Mouse (Mus musculus): ENCODE data around the gene Ric3.
"Not testable (repeated sequence)": the region's sequence is repeated elsewhere in the genome, so short reads cannot be mapped to it uniquely, and the experiment has no call there.

Gene Ric3

DNA sequence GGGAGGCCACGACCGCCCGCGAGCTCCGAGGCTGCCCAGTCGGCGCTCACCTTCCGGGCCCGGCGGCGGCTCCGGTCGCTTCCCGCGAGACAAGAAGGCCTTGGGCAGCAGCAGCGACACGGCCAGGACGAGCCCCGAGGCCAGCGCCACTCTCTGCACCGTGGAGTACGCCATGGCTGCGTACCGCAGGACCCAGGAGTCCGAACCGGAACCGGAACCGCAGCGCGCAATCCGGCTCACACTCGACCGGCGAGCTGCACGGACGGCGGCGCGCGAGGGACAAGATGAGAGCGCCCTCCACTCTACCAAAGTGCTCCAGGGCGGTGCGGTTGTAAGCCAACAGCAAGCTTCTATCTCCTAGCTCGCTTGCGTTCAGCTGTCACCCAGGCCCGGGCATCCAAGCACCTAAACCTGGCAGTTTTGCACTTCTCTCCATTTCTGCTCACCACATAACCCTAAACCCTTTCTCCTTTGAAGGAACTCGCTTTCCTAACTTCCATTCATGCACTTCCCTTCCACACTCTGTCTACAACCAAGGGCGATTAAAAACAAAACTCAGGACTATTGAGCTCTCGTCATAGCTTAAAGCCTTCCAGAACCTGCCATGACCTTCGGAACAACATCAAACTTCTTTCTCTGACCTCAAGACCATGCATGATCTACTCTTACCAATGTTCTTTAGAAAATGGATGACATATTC is at the start of gene Ric3:
Gene Ric3, minus strand, starts transcription at position 219 of the 700 bp plus-strand sequence.
- peak; percentile 99 for ATAC-seq (ENCODE audit: low TSS enrichment)

DNA sequence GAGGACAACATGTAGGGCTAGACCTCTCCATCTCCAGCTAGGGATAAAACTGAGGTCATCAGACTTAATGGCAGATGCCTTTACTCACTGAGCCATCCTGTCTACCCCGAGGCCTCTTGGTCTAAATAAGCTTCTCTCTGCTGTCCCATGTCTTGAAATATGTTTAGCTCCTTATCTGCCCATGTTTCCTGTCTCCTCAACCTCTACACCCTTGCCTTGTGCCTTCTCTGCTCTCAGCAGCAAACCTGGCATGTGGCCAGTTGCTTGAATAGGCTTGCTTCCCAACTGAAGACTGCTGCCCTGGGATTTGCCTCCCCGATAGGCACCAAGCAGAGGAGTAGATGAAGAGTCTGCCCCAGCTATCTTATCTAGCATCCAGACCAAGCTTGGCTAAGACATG is 48.4 kb upstream of the Ric3 start:
- ATAC-seq (ENCODE audit: low TSS enrichment) = no peak

DNA sequence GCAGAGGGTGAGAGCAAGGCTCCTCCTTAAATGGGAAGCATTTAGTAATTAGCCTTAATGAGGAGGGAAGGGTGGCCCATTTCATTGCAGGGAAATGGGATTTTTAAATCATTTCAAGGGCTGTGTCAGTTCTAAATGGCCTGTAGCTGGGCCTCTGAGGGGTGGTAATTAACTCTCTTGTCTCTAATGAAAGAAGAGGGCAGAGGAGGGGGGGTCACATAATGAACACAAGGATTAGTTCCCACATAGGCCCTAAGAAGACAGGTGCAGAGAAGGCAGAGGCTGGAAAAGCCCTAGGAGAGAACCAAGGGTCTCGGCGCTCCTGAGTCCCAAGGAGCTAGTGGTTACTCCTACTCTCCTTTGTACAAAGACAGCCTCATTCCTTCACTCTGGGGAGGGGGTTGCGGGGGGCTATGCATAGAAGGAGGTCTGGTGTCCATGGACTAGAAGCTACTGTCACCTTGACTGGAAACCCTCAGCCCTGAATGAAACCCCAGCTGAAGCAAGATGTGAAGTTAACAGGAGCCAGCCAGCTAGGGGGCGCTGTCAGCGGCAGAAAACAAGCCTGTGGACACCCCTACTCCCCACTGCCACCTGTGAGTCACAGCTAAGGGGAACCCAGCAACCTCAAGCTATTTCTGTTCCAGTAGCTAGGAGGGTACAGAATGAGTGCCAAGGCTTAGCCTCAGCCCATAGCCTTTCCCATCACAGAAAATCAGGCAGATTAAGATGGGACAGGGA is 47.0 kb upstream of the Ric3 start:
- ATAC-seq (ENCODE audit: low TSS enrichment) = no peak

DNA sequence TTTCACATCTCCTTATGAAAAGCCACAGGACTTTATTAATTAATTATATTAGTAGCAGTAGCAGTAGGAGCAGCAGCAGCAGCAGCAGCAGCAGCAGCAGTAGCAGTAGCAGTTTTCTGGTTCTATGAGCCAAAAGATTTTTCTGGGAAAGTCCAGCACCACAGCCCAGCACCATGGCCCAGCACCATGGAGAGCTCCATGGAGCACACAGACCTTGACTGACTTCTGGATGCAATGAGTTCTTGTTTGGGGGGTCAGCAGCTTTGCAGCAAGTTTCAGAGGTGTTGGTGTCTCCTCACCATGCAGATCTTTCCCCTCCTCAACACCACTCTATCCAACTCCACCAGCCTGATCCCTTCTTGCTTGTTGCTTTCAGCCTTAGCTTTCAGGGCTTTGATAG is 46.3 kb upstream of the Ric3 start:
- no peak for ATAC-seq (ENCODE audit: low TSS enrichment)

DNA sequence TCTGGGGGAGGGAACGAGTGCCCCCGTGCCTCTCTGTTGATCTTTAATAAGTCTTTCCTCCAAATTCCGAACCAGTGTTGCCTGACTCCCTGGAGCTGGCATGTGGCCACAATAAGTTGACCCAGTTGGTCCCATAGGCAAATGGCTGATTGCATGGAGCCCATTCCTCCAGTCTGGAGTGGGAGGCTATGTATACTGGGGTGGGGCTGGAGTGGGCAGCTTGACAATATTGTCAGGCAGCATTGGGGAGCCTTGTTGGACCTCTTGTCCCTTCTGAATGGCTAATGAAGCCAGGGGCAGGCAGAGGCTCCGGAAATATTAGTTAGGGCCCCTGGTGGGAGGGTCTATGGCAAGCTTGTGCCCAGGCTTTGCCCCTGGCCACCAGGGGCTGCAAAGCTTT is 32.8 kb upstream of the Ric3 start:
- no peak for ATAC-seq (ENCODE audit: low TSS enrichment)

DNA sequence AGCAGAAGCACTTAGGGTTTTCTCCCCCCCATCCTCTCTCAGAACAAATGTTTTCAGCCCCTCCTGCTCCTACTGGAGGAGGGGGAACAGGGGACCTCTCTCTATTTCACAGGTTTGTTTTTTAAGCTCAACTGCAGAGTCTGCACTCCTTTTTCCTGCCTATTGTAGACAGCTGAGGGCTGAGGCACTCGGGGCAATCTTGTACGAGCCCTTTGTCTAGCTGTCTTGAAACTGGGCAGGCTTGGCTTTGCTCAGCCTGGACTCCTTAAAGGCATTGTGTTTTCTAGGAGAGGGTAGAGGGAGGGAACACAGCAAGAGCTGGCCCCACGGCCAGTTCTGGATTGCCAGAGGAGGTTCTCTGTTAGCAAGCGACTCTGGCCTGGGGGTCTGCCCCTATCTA is 32.4 kb upstream of the Ric3 start:
- ATAC-seq (ENCODE audit: low TSS enrichment) = 0 out of 2 replicates have a peak, but pooled peaks have one; percentile 43

DNA sequence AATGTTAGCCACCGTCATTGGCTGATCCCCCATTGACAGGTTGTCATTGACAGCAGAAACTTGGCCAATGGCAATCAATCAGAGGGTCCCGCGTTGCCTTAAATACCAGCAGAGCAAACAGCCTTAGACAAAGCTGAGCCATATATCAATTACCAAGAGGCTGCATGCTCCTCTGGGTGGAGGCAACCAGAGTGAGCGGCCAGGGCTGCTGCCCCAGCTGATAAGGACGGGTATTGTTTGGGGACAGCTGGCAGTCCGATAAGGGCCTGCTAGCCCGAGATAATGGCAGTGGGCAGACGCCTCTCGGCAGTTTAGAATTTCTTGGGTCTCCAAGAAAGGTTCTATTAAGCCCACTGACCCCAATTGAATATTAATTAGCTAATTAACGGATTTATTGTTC is 31.8 kb upstream of the Ric3 start:
- ATAC-seq (ENCODE audit: low TSS enrichment) = no peak

DNA sequence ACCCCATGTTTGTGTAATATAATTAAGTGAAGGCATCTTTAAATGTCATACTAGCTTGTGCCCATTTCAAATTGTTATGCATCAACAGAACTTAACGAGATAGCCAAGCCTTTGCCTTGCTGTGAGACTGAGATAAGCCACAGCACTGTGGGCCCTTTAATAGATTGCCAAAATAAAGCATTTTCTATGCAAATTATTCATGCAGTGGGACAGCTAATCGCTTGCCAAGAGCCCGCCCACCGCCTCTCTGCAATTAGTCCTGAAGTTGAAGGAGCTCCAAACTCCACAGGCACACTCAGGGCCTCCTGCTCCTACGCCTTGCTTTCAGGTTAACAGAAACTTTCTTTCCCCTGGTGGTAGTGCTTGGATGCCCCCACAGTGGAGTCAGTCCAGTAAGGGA is 27.9 kb upstream of the Ric3 start:
- ATAC-seq (ENCODE audit: low TSS enrichment) = peak; percentile 93

DNA sequence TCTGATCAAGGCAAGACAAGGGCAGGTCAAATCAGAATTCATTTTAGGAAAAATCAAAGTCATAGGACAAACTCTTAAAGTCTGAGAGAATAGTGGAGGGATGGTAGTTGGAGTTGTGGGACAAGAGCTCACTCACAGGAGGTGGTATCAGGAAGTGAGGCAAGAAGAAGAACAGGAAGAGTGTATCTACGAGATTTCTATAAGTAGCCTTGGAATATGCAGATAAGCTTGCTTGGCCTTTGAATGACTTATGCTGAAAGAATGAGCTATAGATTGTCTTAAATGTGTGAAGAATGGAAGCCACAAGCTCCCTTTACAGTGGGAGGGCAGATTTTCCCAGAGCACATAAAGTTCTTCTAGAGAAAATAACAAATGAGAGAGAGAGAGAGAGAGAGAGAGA is 21.8 kb upstream of the Ric3 start:
- no peak for ATAC-seq (ENCODE audit: low TSS enrichment)

DNA sequence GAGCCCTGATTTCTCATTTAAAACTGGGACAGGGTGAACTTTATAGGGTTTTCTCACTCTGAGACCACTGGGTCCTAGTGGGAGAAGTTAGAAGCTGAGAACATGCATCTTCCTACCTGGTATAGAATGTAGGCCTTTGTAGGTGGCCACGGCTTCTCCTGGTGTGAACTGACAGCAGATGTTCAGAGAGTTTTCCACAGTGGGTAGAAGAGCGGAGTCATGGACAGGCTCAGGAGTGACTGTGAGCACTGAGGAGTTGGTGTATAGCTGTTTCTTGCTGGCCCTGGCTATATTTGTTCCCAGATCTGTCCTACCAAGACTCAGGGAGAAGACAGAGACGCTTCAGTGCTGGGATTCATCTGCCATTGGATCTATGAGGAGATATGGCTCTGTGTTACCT is 18.0 kb upstream of the Ric3 start:
- peak; percentile 73 for ATAC-seq (ENCODE audit: low TSS enrichment)

DNA sequence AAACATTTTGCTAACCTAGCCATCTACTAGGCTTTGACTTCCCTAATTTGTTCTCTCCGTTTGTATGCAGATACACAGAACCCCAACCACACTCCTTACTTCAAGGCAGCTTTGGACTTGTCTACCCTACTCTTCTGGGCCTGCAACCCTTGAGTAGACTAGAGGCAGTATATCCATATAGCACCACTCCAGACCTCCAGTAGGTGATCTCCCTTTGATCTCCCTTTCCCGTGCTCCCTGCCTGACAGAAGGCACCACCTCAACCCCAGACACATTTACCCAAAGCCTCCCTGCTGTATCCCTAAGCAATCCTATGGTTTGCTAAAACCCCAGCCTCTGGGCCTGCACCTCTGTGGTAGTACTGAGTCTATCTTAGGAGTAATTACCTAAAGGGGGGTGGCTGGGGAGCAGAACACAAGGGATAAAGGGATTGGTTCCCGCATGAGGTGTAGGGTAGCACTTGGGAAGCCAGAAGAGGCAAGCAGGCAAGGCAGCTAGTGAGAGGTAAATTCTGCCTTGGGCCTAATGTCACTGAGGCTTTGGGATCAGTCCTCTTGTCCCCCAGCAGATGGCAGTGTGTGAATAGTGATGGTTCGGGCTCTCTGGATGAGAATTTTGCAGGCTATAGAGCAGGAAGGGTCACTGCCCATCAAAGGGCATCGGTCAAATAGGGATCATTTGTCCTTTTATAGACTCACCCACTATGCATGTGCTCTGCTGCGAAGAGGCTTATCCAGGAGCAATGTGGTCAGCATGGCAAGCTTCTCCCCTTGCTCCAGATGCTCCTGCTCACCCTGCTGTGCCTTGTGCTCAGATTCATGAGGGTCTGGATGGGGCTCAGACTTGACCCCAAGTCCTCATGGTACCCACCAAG is 15.3 kb upstream of the Ric3 start:
- ATAC-seq (ENCODE audit: low TSS enrichment) = peak; percentile 82

DNA sequence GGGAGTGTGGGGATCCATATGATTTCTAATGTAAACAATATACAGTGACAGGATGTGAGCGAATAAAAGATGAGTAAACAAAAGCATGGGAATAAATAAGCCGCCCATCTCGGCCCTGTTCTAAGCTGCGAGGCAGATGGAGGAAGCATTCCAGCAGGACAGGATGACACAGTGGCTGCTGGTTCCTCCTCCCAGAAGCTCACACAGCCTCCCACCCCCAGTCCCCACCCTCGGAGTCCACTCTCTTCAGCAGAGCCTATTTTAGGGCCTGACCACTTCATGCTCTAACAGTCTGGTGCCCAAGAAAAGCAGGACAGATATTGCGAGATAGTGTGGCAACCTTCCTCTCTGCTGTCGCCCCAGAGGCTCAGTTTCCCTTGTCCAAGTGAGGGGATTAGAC is 14.1 kb upstream of the Ric3 start:
- peak; percentile 80 for ATAC-seq (ENCODE audit: low TSS enrichment)

DNA sequence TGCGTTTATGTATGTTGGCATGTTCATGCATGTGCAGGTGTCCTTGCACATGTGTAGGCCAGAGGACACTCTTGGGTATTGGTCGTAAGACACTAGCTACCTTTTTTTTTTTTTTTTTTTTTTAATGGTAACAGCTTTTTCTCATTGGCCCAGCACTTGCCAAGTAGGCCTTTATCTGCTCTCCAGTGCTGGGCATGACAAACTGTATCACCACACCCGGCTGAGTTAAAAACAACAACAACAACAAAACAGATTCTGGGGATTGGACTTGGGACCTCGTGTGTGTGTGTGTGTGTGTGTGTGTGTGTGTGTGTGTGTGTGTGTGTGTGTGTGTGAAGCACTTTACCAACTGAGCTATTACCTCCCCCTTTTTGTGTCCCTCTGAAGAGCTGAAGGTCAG is 13.5 kb upstream of the Ric3 start:
- no peak for ATAC-seq (ENCODE audit: low TSS enrichment)

DNA sequence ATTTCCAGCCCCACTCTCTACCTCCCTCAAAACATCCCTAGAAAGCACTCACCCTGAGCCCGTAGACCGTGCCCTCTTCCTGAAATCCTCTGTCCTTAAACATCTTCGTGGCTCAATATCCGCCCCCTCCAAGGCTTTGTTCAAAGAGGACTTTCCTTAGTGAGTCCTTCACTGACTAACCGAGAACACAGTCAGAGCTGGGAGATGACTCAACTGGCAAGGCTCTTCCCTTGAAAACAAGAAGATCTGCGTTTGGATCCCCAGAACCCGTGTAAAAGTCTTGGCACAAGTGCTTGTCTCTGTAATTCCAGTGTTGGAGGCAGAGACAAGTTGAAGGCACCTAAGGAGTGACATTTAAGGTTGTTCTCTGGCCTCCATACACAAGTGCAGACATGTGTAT is 11.2 kb upstream of the Ric3 start:
- ATAC-seq (ENCODE audit: low TSS enrichment) = no peak

DNA sequence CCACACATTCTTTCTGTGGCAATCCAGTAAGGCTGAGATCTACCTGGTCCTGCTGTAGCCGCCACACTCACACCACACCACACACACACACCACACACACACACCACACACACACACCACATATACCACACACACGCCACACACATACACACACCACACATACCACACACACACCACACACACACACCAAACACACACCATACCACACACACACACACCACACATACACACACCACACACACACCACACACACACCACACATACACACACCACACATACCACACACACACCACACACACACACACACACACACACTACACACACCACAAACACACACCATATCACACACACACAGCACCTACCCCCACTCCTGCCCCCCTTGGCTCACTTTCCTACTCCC is 8.2 kb upstream of the Ric3 start:
- ATAC-seq (ENCODE audit: low TSS enrichment) = not testable (repeated sequence)

DNA sequence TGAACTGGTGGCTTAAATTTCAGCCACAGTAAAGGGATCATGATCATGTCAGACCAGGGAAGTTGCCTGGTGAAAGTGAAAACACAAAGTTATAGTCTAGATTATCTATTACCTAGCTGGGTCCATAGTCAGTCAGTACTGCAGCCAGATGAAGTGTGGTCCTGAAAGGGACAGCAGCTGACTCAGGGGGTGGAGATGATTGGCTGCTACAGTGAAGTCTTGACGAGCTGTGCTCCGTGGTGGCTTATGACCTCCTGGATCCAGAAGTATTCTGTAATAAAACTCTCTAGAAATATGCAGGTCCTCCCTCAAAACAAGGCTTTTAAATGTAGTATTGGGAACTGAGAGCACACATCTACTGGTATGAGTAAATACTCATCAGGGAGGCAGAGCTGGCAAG is 3.8 kb upstream of the Ric3 start:
- no peak for ATAC-seq (ENCODE audit: low TSS enrichment)

DNA sequence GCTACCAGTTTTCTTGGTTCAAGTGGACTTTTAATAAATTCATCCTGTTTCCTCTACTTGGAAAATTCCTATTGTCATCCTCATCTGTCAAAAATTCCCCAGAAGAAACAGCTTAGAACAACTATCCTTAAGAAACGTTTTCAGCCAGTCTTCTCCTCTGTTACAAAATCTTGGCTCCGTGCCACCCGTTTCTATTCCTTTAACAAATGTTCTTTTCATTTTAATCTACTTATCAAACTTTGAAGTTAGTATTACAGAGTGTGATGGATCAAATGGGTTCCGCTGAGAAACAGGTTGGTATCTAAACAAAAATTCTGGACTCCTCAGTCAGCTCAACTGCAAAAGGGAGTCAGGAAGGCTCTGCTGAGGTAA is 668 bp upstream of the Ric3 start:
- no peak for ATAC-seq (ENCODE audit: low TSS enrichment)

DNA sequence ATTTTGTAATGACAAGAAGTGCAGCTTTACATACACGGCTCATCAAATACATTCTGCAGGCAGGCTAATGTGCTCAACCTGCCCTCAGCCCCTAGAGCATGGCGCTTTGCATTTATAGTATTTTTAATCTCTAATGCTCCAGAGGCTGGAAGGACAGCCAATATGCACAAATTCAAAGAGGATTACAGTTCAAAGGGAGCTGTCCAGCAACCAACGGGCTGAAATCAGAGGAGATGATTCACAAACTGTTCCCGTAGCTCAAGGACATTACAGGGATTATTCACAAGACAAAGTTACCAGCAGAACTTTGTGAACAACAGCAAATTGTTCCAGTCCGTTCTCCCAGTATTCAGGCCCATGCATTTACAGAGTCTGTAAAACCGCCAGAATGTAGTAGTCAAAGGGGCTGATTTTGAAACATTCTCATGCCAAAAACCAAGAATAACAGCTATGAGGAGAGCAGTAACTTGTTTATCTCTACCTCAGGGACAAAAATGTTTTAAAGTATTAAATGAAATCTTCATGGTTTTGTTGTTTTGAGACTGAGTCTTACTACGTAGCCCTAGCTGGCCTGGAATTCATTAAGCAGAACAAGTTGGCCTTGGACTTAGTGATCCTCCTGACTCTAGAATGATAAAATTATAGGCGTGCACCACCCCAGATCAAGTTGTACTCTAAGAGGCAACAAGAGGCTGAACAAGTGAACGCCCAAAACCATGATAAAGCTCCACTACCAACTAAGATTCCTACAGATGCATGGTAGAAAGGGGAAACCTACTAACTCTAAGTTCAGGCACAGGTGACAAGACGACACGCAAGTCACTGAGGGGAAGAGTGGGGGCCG is 640 bp downstream of the Ric3 start:
- no peak for ATAC-seq (ENCODE audit: low TSS enrichment)

DNA sequence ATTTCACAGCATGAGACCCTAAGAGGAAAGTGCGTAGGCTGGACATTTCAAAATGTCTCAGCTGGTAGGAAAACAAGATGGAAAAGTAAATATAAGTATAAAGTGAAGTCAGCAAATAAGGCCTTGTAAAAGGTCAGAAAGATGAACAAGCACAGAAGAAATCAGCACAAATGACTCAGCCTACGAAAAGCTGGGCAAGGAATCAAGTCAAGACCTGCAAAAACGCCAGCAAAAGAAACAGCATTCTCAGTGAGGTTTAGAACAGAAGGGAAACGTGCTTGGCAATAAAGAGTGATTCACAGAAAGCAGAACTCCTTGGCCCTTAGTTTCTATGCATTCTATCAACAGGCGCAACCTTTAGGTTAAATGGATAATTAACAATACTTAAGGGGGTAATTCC is 10.8 kb downstream of the Ric3 start:
- ATAC-seq (ENCODE audit: low TSS enrichment) = no peak

DNA sequence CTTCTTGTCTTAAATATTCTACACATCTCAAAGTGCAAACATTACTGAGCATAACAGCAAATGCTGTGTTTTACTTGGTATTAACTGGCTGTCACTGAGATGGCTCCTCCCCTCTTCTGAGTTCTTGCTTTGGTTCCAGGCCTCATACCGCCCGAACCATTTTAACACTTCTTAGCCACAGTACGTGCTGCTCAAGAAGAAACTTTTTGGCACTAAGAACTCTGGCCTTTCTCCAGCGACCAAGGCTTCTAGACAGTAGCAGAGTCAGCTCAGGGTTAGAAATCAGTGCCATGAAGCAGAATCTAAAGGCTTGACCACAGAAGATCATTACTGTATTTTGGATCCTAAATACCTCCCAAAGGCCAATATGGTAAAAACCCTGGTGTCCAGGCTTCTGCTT is 13.5 kb downstream of the Ric3 start:
- no peak for ATAC-seq (ENCODE audit: low TSS enrichment)

DNA sequence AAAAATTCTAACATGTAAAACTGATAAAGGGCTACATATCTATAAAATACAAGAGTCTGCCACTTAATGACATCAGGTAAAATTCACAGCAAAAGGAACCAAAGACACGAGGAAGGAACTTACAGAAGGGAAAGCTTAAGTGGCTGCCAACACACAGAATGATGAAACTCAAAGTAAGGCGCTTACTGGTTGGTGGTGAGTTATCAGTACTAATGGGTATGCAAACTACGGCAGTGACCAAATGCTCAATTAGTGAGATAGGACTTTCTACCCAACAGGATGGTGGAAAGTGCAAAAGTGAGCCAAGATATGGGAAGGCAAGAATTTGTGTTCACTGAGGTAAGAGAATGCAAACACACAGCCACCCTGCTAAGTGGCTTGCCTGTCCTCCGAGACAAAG is 23.6 kb downstream of the Ric3 start:
- no peak for ATAC-seq (ENCODE audit: low TSS enrichment)

DNA sequence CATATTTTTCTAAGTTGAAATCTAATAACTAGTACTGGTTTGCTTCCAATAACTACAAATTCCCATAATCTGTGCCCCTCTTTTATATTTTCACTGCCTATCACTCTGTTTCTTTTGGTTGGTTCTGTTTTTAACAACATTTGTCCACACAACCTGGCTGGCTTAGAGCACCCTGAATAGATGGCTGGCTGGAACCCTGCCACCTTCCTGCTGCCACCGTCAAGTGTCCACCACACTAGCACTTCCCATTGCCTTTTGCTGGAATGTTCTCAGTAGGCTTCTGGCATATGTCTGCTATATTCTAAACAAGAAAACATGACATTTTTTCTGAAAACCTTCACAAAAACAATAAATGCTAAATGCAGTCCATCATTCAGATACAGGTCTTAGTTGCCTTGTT is 32.3 kb downstream of the Ric3 start:
- no peak for ATAC-seq (ENCODE audit: low TSS enrichment)
